15 mouse cellular contexts compared by ENCODE assay signal in the genomic region with DNA sequence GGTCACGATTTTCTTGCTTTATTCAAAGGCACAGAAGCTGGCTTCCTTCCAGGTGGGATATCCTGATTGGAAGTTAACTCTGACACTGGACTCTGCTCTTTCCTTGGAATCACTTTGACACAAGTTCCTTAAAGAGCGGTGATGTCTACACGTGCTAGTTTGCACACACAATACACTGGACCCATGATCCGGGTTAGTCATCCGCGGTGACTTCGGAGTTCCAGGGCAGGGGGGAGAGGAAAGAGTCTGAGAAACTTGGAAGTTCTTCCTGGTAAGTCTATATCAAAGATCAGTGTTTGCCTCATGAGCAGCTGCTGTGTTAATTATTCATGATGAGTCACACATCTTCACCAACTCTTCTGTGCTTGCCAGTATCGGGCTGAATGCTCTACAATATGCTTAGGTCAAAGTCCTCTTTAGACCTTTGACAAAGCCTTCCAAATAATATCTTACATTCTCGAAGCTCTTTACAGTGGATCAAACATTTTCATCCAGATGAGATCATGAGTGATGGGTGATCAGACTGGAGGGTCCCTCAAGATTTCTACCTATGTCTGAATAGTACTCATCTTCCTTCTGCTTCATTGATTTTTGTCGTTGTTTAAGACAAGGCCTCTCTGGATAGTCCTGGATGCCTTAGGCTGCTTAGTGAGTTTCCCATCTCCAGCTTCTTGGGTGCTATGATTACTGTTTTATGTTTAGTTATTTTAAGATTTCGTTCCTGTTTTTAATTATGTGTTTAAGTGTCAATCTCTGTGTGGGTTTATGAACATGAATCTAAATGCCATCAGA.
DNase-seq lines count a peak whose midpoint lies in the region; ATAC-seq and TF ChIP-seq lines count a peak whose summit lies in the region.
"Had no signal": no experiment of that assay in that cellular context is flagged by ENCODE, and none has a peak within 500 bp of the region (broad histone marks: within the 10 kb centered on the region; RNA-seq: fewer than 3 reads in every experiment).

No protein-coding gene starts in this region.

- H3K4me1 ChIP-seq in liver, postnatal 0 days (ENCODE audit: insufficient read depth) = no peaks in the 10 kb centered on the region
- no peaks in the 10 kb centered on the region for H3K4me1 ChIP-seq in liver, embryonic 11.5 days (replicated peaks; ENCODE audit: control insufficient read depth, insufficient read depth, low read length)
- no peaks in the 10 kb centered on the region for H3K4me1 ChIP-seq in kidney, embryonic 16.5 days (ENCODE audit: insufficient read depth, low read length)
- H3K4me1 ChIP-seq: embryonic facial prominence, embryonic 12.5 days; limb, embryonic 13.5 days had no signal

- ATAC-seq in liver, postnatal 0 days = no peak
- ATAC-seq in liver, embryonic 11.5 days (replicated peaks; ENCODE audit: low FRiP score) = no peak
- ATAC-seq in kidney, embryonic 16.5 days (ENCODE audit: low FRiP score, low TSS enrichment) = peak; percentile 57; the same call in 1 of the 2 replicates
- ATAC-seq: hindbrain, embryonic 16.5 days had no signal

- H3K4me3 ChIP-seq in liver, postnatal 0 days (ENCODE audit: low read depth, low read length) = no peak overlapping the region
- H3K4me3 ChIP-seq in liver, embryonic 11.5 days (ENCODE audit: low read depth, low read length) = no peak overlapping the region
- no peak overlapping the region for H3K4me3 ChIP-seq in kidney, embryonic 16.5 days (ENCODE audit: low read length)
- H3K4me3 ChIP-seq: embryonic facial prominence, embryonic 12.5 days; gastrocnemius, adult 2 months; limb, embryonic 13.5 days had no signal

- H3K4me2 ChIP-seq in liver, postnatal 0 days (ENCODE audit: low read depth, low read length) = no peak overlapping the region
- H3K4me2 ChIP-seq in liver, embryonic 11.5 days = no peak overlapping the region
- H3K4me2 ChIP-seq in kidney, embryonic 16.5 days (replicated peaks; ENCODE audit: low read depth, low read length) = no peak overlapping the region
- H3K4me2 ChIP-seq: embryonic facial prominence, embryonic 12.5 days; limb, embryonic 13.5 days; midbrain, embryonic 11.5 days had no signal

- H3K9me3 ChIP-seq in liver, postnatal 0 days (ENCODE audit: low read length) = peaks cover 3% of the 10 kb centered on the region; the same call in 1 of the 2 replicates
- H3K9me3 ChIP-seq in liver, embryonic 11.5 days (ENCODE audit: control insufficient read depth, low read length) = no peaks in the 10 kb centered on the region
- H3K9me3 ChIP-seq in kidney, embryonic 16.5 days (ENCODE audit: low read length) = 0 out of 2 replicates have a peak, but pooled peaks cover 3% of the 10 kb centered on the region
- H3K9me3 ChIP-seq: embryonic facial prominence, embryonic 12.5 days had no signal

- peak; percentile 29 for DNase-seq in adrenal gland, adult 2 months
- DNase-seq in adrenal gland, postnatal 4 days (ENCODE audit: low spot score in 2 of 2) = no peak
- DNase-seq in liver, postnatal 0 days = no peak
- no peak for DNase-seq in liver, embryonic 11.5 days (ENCODE audit: low spot score)
- no peak for DNase-seq in MN1 (ENCODE audit: low spot score)
- DNase-seq in embryo, embryonic 10 days (ENCODE audit: low spot score) = no peak
- no peak for DNase-seq in retina, postnatal 1 day
- DNase-seq: cerebellum, adult 9-11 months; gastrocnemius, adult 2 months; spleen, adult 18-20 months had no signal

- no peaks in the 10 kb centered on the region for H3K27me3 ChIP-seq in liver, postnatal 0 days (ENCODE audit: insufficient read depth, low read length)
- H3K27me3 ChIP-seq in liver, embryonic 11.5 days (replicated peaks; ENCODE audit: control insufficient read depth, insufficient read depth, low read length) = no peaks in the 10 kb centered on the region
- H3K27me3 ChIP-seq in kidney, embryonic 16.5 days (ENCODE audit: insufficient read depth, low read length) = no peaks in the 10 kb centered on the region
- H3K27me3 ChIP-seq: embryonic facial prominence, embryonic 12.5 days; limb, embryonic 13.5 days had no signal

- TF ChIP-seq EP300 in liver, postnatal 0 days (IDR thresholded peaks at IDR 0.05; ENCODE audit: low read depth) = peak; percentile 33; the same call in 1 of the 2 replicates

- no peaks in the 10 kb centered on the region for H3K36me3 ChIP-seq in liver, postnatal 0 days (replicated peaks; ENCODE audit: insufficient read depth, low read length)
- no peaks in the 10 kb centered on the region for H3K36me3 ChIP-seq in liver, embryonic 11.5 days (ENCODE audit: control insufficient read depth, insufficient read depth, low read length)
- no peaks in the 10 kb centered on the region for H3K36me3 ChIP-seq in kidney, embryonic 16.5 days (ENCODE audit: insufficient read depth, low read length)
- H3K36me3 ChIP-seq: embryonic facial prominence, embryonic 12.5 days; limb, embryonic 13.5 days had no signal

- no peak overlapping the region for H3K9ac ChIP-seq in liver, postnatal 0 days (replicated peaks)
- H3K9ac ChIP-seq in liver, embryonic 11.5 days (ENCODE audit: low read depth, low read length) = no peak overlapping the region
- H3K9ac ChIP-seq in kidney, embryonic 16.5 days (replicated peaks; ENCODE audit: low read length) = no peak overlapping the region
- H3K9ac ChIP-seq: embryonic facial prominence, embryonic 12.5 days; limb, embryonic 13.5 days had no signal

- H3K27ac ChIP-seq in liver, postnatal 0 days (ENCODE audit: low read depth) = no peak overlapping the region
- no peak overlapping the region for H3K27ac ChIP-seq in liver, embryonic 11.5 days (ENCODE audit: low read depth, low read length)
- no peak overlapping the region for H3K27ac ChIP-seq in kidney, embryonic 16.5 days (ENCODE audit: low read length)
- H3K27ac ChIP-seq: embryonic facial prominence, embryonic 12.5 days; gastrocnemius, adult 2 months; limb, embryonic 13.5 days had no signal

- 76% methylated on average over 11 of the region's 11 CpGs for WGBS in liver, postnatal 0 days (ENCODE audit: insufficient replicate concordance)
- WGBS in liver, embryonic 11.5 days = 80% methylated on average over 11 of the region's 11 CpGs
- 67% methylated on average over 11 of the region's 11 CpGs for whole genome bisulfite sequencing in kidney, embryonic 16.5 days

- TF ChIP-seq CTCF in liver, postnatal 0 days (IDR thresholded peaks at IDR 0.05; ENCODE audit: low read depth) = no peak
